In the genomic region with DNA sequence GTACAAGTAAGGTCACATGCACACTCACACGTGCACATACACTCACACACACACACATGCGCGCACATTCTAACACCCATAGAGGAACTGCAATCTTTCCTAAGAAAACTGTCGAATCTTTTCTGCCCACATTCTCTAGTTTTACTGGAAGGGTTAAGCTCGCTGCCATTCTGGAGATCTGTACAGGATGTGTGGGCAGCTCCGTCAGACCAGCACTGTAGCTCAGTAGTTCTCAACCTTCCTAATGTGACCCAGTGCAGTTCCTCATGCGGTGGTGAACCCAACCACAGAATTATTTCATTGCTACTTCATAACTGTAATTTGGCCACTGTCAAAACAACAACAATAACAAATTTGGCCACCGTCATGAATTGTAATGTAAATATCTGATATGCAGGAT, we compare ENCODE assay signal across 11 mouse cellular contexts.
"Had no signal": no experiment of that assay in that cellular context is flagged by ENCODE, and none has a peak within 500 bp of the region (broad histone marks: within the 10 kb centered on the region; RNA-seq: fewer than 3 reads in every experiment).

No protein-coding gene starts in this region.

- ATAC-seq: liver, postnatal 0 days; lung, postnatal 0 days; midbrain, embryonic 13.5 days; midbrain, embryonic 15.5 days had no signal

- DNase-seq: liver, postnatal 0 days; lung, adult 2 months; lung, postnatal 14 days; lung, postnatal 36 days; right cerebral cortex, postnatal 14 days; thymus, adult 2 months; thymus, postnatal 25 days; thymus, postnatal 4 days had no signal
